In the genomic region with DNA sequence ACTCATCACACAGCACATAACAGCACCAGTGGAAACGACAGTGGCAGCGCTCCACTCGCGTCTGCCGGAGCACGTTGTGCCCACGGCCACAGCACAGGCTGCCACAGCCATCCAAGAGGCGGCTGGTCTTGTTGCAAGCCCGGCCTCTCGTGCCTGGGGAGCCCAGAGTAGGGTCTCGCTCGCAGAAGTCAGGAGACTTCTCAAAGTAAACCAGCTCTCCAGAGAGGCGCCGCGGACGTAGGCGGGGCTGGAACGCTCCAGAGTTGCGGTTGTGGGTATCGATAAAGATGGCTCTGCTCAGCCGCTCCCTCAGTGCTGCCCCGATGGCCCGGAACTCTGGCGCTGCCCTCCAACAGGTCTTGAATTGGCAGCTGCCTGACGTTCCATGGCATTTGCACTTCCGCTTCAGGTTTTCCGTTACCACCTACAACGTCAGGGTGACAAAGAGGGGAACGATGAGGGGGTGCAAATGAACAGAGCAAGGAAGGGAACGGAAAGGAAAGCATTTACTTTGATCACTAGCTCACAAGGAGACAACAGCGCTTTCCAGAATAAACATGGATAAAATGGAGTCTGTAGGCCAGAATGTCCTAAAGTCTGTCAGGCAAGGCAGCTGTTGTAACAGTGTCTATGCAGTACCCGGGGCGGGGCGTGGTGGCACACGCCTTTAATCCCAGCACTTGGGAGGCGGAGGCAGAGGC, we compare ENCODE assay signal across 8 mouse cellular contexts. TPM values are rescaled to one million over a fixed set of nuclear protein-coding genes. Genes with fewer than 3 reads are reported as not detected.
DNase-seq lines count a peak whose midpoint lies in the region; ATAC-seq and TF ChIP-seq lines count a peak whose summit lies in the region.

No protein-coding gene starts in this region.

- H3K36me3 ChIP-seq in kidney, adult 2 months (ENCODE audit: control insufficient read depth, insufficient read depth, low read length), result no peaks in the 10 kb centered on the region
- H3K36me3 ChIP-seq in lung, postnatal 0 days (ENCODE audit: insufficient read depth, low read length), result no peaks in the 10 kb centered on the region
- no peaks in the 10 kb centered on the region for H3K36me3 ChIP-seq in stomach, embryonic 14.5 days (ENCODE audit: control insufficient read depth, insufficient read depth, low read length)

- no peak for TF ChIP-seq EP300 in lung, postnatal 0 days (IDR thresholded peaks at IDR 0.05)

- H3K27me3 ChIP-seq in kidney, adult 2 months (replicated peaks; ENCODE audit: control insufficient read depth, insufficient read depth, low read length), result peaks cover 4% of the 10 kb centered on the region
- H3K27me3 ChIP-seq in lung, postnatal 0 days (replicated peaks; ENCODE audit: insufficient read depth, low read length), result peaks cover 47% of the 10 kb centered on the region
- peaks cover 46% of the 10 kb centered on the region for H3K27me3 ChIP-seq in stomach, embryonic 14.5 days (ENCODE audit: control insufficient read depth, insufficient read depth, low read length)

- peaks cover 6% of the 10 kb centered on the region; the same call in 1 of the 2 replicates for H3K4me1 ChIP-seq in kidney, adult 2 months (ENCODE audit: control insufficient read depth, insufficient read depth, low read length)
- H3K4me1 ChIP-seq in lung, postnatal 0 days (ENCODE audit: insufficient read depth, low read depth, low read length), result peaks cover 10% of the 10 kb centered on the region; the same call in 1 of the 2 replicates
- 0 out of 2 replicates have a peak, but pooled peaks cover 18% of the 10 kb centered on the region for H3K4me1 ChIP-seq in stomach, embryonic 14.5 days (ENCODE audit: control insufficient read depth, insufficient read depth, low read length)

- WGBS in kidney, adult 2 months, result 9% methylated on average over 36 of the region's 36 CpGs
- 4% methylated on average over 36 of the region's 36 CpGs for WGBS in lung, postnatal 0 days
- 2% methylated on average over 36 of the region's 36 CpGs for WGBS in stomach, embryonic 14.5 days

- DNase-seq in kidney, adult 2 months, result peak; percentile 23
- DNase-seq in kidney, adult 8-10 months, result no peak
- DNase-seq in embryo, embryonic 10.5 days (ENCODE audit: low spot score), result peak; percentile 61
- peak; percentile 86 for DNase-seq in induced T-regulatory cell, adult 2 months (ENCODE audit: low read depth)
- DNase-seq in lung, postnatal 0 days (ENCODE audit: low spot score), result peak; percentile 32
- no peak for DNase-seq in gastrocnemius, adult 18-20 months (ENCODE audit: low spot score)
- no peak for DNase-seq in frontal cortex, postnatal 14 days (ENCODE audit: low spot score in 2 of 2)

- peak overlapping the region; percentile 32 for H3K9ac ChIP-seq in lung, postnatal 0 days (replicated peaks; ENCODE audit: low read depth)
- H3K9ac ChIP-seq in stomach, embryonic 14.5 days (replicated peaks; ENCODE audit: low read depth, low read length), result no peak overlapping the region

- TF ChIP-seq CTCF in kidney, adult 2 months (conservative IDR thresholded peaks at IDR 0.05; ENCODE audit: insufficient read depth, insufficient read length, low read depth, low read length), result no peak
- TF ChIP-seq CTCF in lung, postnatal 0 days (IDR thresholded peaks at IDR 0.05), result no peak

- H3K9me3 ChIP-seq in lung, postnatal 0 days (ENCODE audit: low read length), result no peaks in the 10 kb centered on the region
- no peaks in the 10 kb centered on the region for H3K9me3 ChIP-seq in stomach, embryonic 14.5 days (ENCODE audit: control insufficient read depth, low read depth, low read length)

- no peak for TF ChIP-seq POLR2A in kidney, adult 2 months (IDR thresholded peaks at IDR 0.05; ENCODE audit: low read depth, low read length)

- ATAC-seq in lung, postnatal 0 days, result peak; percentile 34
- no peak for ATAC-seq in stomach, embryonic 14.5 days (ENCODE audit: insufficient number of reproducible peaks, insufficient read depth, low FRiP score, low read depth)

- no peak overlapping the region for H3K27ac ChIP-seq in kidney, adult 2 months (ENCODE audit: insufficient read depth, low read depth, low read length)
- H3K27ac ChIP-seq in lung, postnatal 0 days (ENCODE audit: low read length), result no peak overlapping the region
- H3K27ac ChIP-seq in stomach, embryonic 14.5 days (ENCODE audit: low read length), result no peak overlapping the region

- peak overlapping the region; percentile 62 for H3K4me2 ChIP-seq in lung, postnatal 0 days (replicated peaks; ENCODE audit: low read depth, low read length)
- peak overlapping the region; percentile 58 for H3K4me2 ChIP-seq in stomach, embryonic 14.5 days (replicated peaks; ENCODE audit: low read depth, low read length)

- H3K4me3 ChIP-seq in kidney, adult 2 months (ENCODE audit: insufficient read depth, low read depth, low read length), result peak overlapping the region; percentile 41
- H3K4me3 ChIP-seq in lung, postnatal 0 days (ENCODE audit: low read depth, low read length), result peak overlapping the region; percentile 31
- H3K4me3 ChIP-seq in stomach, embryonic 14.5 days (ENCODE audit: low read depth, low read length), result peak overlapping the region; percentile 22

RNA-seq across cellular contexts. Expression of a gene that starts 5.3 kb away (rescaled TPM):
- 0.22 and 0.25 TPM in 2 replicates for polyA plus RNA-seq in kidney, adult 2 months (2012; rRNA removed)
- polyA plus RNA-seq in lung, postnatal 0 days (2015; fragmentation: Nextera tagmentation; extraction: Ambion mirVana), result 0.13 and 0.14 TPM in 2 replicates
- polyA plus RNA-seq in stomach, embryonic 14.5 days (2014; fragmentation: Nextera tagmentation; extraction: Ambion mirVana), result not detected in 2 replicates
- total RNA-seq in gastrocnemius, adult 18-20 months (2021), result 1 to 10 TPM in 1 of 2 experiments, under 1 TPM in 1; 0.57 to 1.4 TPM

RNA-seq across cellular contexts. Expression of a gene that starts 9.6 kb away (rescaled TPM):
- polyA plus RNA-seq in kidney, adult 2 months (2012; rRNA removed), result 114 and 143 TPM in 2 replicates
- 47.1 and 56.0 TPM in 2 replicates for polyA plus RNA-seq in lung, postnatal 0 days (2015; fragmentation: Nextera tagmentation; extraction: Ambion mirVana)
- 33.2 and 34.5 TPM in 2 replicates for polyA plus RNA-seq in stomach, embryonic 14.5 days (2014; fragmentation: Nextera tagmentation; extraction: Ambion mirVana)
- total RNA-seq in gastrocnemius, adult 18-20 months (2021), result 1 to 10 TPM; 8.1 to 9.0 TPM

RNA-seq across cellular contexts. Expression of a gene that starts 17.0 kb away (rescaled TPM):
- polyA plus RNA-seq in kidney, adult 2 months (2012; rRNA removed), result 0.04 TPM in 1 of 2 replicates, not detected in the other
- polyA plus RNA-seq in lung, postnatal 0 days (2015; fragmentation: Nextera tagmentation; extraction: Ambion mirVana), result not detected in 2 replicates
- polyA plus RNA-seq in stomach, embryonic 14.5 days (2014; fragmentation: Nextera tagmentation; extraction: Ambion mirVana), result not detected in 2 replicates
- not detected for total RNA-seq in gastrocnemius, adult 18-20 months (2021)

RNA-seq across cellular contexts. Expression of a gene that starts 36.6 kb away (rescaled TPM):
- polyA plus RNA-seq in kidney, adult 2 months (2012; rRNA removed), result 12.1 and 12.3 TPM in 2 replicates
- polyA plus RNA-seq in lung, postnatal 0 days (2015; fragmentation: Nextera tagmentation; extraction: Ambion mirVana), result 0.04 TPM in 2 replicates
- polyA plus RNA-seq in stomach, embryonic 14.5 days (2014; fragmentation: Nextera tagmentation; extraction: Ambion mirVana), result not detected in 2 replicates
- total RNA-seq in gastrocnemius, adult 18-20 months (2021), result under 1 TPM; 0.36 to 0.57 TPM

RNA-seq across cellular contexts. Expression of a gene that starts 44.7 kb away (rescaled TPM):
- 9.3 and 10.1 TPM in 2 replicates for polyA plus RNA-seq in kidney, adult 2 months (2012; rRNA removed)
- 45.2 and 45.5 TPM in 2 replicates for polyA plus RNA-seq in lung, postnatal 0 days (2015; fragmentation: Nextera tagmentation; extraction: Ambion mirVana)
- 38.1 and 39.2 TPM in 2 replicates for polyA plus RNA-seq in stomach, embryonic 14.5 days (2014; fragmentation: Nextera tagmentation; extraction: Ambion mirVana)
- total RNA-seq in gastrocnemius, adult 18-20 months (2021), result 1 to 10 TPM in 1 of 2 experiments, under 1 TPM in 1; 0.80 to 1.1 TPM

Comparison
In these comparisons a context has a peak if more than half of its experiments do, and no peak if none do; other contexts are left out.
1. DNase-seq: peak in kidney, adult 2 months (single experiment), embryo, embryonic 10.5 days (single experiment), induced T-regulatory cell, adult 2 months (single experiment) and lung, postnatal 0 days (single experiment); none in kidney, adult 8-10 months (0 of 2), gastrocnemius, adult 18-20 months (single experiment) and frontal cortex, postnatal 14 days (0 of 2).
2. Peak in every context shown above with its lines, with median percentiles within 50 percentile points of each other: H3K4me3 ChIP-seq.